Mouse (Mus musculus) cerebellum, adult 2 months (tissue): ENCODE results near the gene Usp7. TPM values are rescaled to one million over a fixed set of nuclear protein-coding genes. Genes with fewer than 3 reads are reported as not detected.

Experiments used
- DNase-seq, 2 experiments: peaks; one replicate each; pipeline ENCODE4 v3.0.0; 2021
- H3K27ac ChIP-seq: fragments of 200-500 bp; 2 replicates; pipeline ENCODE4 v1.5.1; 2012; ENCODE audit warnings: low read length, control low read depth, inconsistent platforms; ENCODE audit not compliant: insufficient read depth
- H3K27me3 ChIP-seq: fragments of 200-500 bp; 2 replicates; pipeline ENCODE4 v1.6.1; 2012; ENCODE audit warnings: inconsistent platforms, mild to moderate bottlenecking, low read length, moderate library complexity; ENCODE audit not compliant: control insufficient read depth, insufficient read depth
- H3K4me1 ChIP-seq: fragments of 200-500 bp; 2 replicates; pipeline ENCODE4 v1.6.1; 2011; ENCODE audit warnings: low read length; ENCODE audit not compliant: control insufficient read depth, insufficient read depth
- H3K4me3 ChIP-seq: fragments of 200-500 bp; replicated peaks from 2 replicates; pipeline ENCODE3; 2011; ENCODE audit warnings: mild to moderate bottlenecking, low read depth, low read length, control low read depth; ENCODE audit not compliant: insufficient read depth
- CTCF ChIP-seq: fragments of 200-500 bp; IDR thresholded peaks from 2 replicates; pipeline ENCODE4 v1.5.1; 2011; ENCODE audit warnings: low read depth, mild to moderate bottlenecking, control low read depth, low read length, moderate library complexity, borderline replicate concordance; ENCODE audit not compliant: insufficient read depth
- POLR2A ChIP-seq: fragments of 200-500 bp; IDR thresholded peaks from 2 replicates; pipeline ENCODE4 v1.6.1; 2011; ENCODE audit warnings: low read length, control low read depth, borderline replicate concordance; ENCODE audit not compliant: insufficient read depth
- WGBS: fragments of 180-500 bp; shearing (Covaris S2); methylation state at CpG from one replicate; pipeline ENCODE4 v1.1.7; 2018; 5-methylcytosine and 5-hydroxymethylcytosine counted together
- polyA plus RNA-seq: library from polyadenylated mRNA; depleted of rRNA; stranded (reverse); fragments of >200 nt; gene quantifications from 2 replicates; pipeline ENCODE4 v1.2.3, GENCODE M21; 2012; rRNA removed

Usp7 gene
- polyA plus RNA-seq, result 116 and 119 TPM in 2 replicates

- Histone ChIP-seq H3K27me3 (no peaks in the 10 kb centered on the region), H3K4me3 (no peak within 1 kb of the TSS), H3K4me1 (no peaks in the 10 kb centered on the region), H3K27ac (no peak within 1 kb of the TSS)
- TF ChIP-seq CTCF, result no peak
- TF ChIP-seq POLR2A, result no peak
- no peak for DNase-seq
- WGBS, result 95% methylated on average over 20 of the region's 20 CpGs
Observed at GRCm38 (mm10) chr16:8791949-8792557, at the start of gene Usp7. Gene Usp7, minus strand, starts transcription at chr16:8792308.

- Histone ChIP-seq H3K27ac (no peak overlapping the region), H3K4me3 (no peak overlapping the region), H3K27me3 (no peaks in the 10 kb centered on the region), H3K4me1 (peaks cover 7% of the 10 kb centered on the region)
- TF ChIP-seq CTCF, result no peak
- TF ChIP-seq POLR2A, result no peak
- 46% methylated on average over 3 of the region's 3 CpGs for WGBS
- DNase-seq, result no peak
Observed at GRCm38 (mm10) chr16:8840557-8840956, 48.4 kb upstream of the Usp7 start.

- Histone ChIP-seq H3K27ac (no peak overlapping the region), H3K27me3 (no peaks in the 10 kb centered on the region), H3K4me1 (peaks cover 12% of the 10 kb centered on the region), H3K4me3 (no peak overlapping the region)
- no peak for DNase-seq
- TF ChIP-seq POLR2A (no peak), CTCF (no peak)
Observed at GRCm38 (mm10) chr16:8838921-8839320, 46.8 kb upstream of the Usp7 start.

GRCm38 (mm10) chr16:8837595-8837994 is 45.5 kb upstream of the Usp7 start:
- no peaks in the 10 kb centered on the region for H3K27me3 ChIP-seq
- H3K4me3 ChIP-seq, result no peak overlapping the region
- H3K4me1 ChIP-seq, result peaks cover 7% of the 10 kb centered on the region
- no peak for DNase-seq
- no peak overlapping the region for H3K27ac ChIP-seq
- no peak for TF ChIP-seq POLR2A
- TF ChIP-seq CTCF, result no peak
- 37% methylated on average over 1 of the region's 1 CpGs for WGBS

DNA sequence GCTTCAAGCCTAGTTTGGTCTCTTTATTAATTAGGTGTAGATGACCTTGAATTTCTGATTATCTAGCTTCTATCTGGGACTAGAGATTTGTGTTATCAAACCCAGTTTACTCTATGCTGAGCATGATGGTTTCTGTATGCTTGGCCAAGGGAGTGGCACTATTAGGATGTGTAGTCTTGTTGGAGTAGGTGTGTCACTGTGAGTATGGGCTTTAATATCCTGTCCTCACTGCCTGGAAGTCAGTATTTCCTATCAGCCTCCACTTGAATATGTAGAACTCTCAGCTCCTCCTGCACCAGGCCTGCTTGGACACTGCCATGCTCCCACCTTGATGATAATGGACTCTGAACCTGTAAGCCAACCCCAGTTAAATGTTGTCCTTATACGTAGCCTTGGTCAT is 44.8 kb upstream of the Usp7 start:
- no peak for TF ChIP-seq POLR2A
- TF ChIP-seq CTCF, result no peak
- WGBS, result 61% methylated on average over 1 of the region's 1 CpGs
- DNase-seq, result no peak
- Histone ChIP-seq H3K4me3 (no peak overlapping the region), H3K4me1 (peaks cover 11% of the 10 kb centered on the region), H3K27me3 (no peaks in the 10 kb centered on the region), H3K27ac (no peak overlapping the region)

DNA sequence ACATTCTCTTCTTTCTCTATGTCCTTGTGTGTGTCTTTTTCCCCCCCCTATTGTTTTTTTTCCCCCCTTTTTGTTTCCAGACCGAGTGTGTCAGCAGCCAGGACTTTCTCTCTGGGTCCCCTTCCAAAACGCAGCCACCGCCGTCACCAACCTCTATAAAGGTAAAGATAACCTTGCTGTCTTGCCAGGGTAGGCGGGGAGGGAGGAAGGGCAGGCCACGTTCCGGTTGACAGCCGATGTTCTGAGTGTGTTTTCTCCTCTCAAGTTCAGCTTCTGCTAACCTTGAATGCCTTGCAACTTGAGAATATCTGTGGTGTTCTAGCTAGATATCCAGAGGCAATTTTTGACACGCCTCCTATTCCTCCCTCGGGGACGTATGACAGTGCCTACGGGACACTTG is 39.1 kb upstream of the Usp7 start:
- peaks cover 8% of the 10 kb centered on the region; the same call in 1 of the 2 replicates for H3K4me1 ChIP-seq
- peak overlapping the region; percentile 95 for H3K27ac ChIP-seq
- H3K27me3 ChIP-seq, result no peaks in the 10 kb centered on the region
- peak overlapping the region; percentile 91 for H3K4me3 ChIP-seq
- TF ChIP-seq CTCF, result no peak
- TF ChIP-seq POLR2A, result no peak
- DNase-seq, result peak; percentile 40 to 44
- under 1% methylated on average over 12 of the region's 12 CpGs for WGBS

DNA sequence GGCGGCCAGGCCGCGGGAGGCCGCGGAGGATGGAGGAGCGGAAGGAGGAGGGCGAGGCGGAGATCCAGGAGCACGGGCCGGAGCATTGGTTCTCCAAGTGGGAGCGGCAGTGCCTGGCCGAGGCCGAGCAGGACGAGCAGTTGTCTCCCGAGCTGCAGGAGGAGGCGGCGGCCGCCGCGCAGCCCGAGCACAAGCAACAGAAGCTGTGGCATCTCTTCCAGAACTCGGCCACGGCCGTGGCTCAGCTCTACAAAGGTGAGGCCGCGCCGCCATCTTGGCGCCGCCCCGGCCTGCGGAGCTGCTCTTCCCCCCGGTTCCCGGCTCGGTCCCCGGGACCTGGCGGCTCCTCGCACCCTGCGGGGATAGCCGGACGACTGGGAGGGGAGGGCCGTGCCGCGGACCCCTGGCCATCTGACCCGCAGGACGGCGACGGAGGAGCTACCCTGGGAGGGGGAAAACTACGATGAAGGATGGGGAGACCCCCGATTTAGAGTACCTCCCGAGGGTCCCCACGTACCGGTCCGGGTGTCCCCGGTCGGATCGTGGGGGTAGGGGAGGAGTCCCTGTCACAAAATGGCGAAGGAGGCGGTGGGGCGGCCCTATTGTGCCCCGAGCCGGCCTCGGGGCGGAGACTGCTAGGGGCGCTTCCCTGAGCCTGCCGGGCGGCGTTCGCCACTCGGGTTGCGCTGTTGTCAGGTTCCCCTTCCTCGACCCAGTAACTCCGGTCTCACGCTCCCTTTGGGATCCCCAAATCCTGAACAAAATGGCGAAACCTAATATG is 38.5 kb upstream of the Usp7 start:
- H3K27ac ChIP-seq, result peak overlapping the region; percentile 95
- WGBS, result under 1% methylated on average over 74 of the region's 74 CpGs
- no peaks in the 10 kb centered on the region for H3K27me3 ChIP-seq
- peaks cover 8% of the 10 kb centered on the region; the same call in 1 of the 2 replicates for H3K4me1 ChIP-seq
- DNase-seq, result peak; percentile 70
- H3K4me3 ChIP-seq, result peak overlapping the region; percentile 91
- TF ChIP-seq CTCF (no peak), POLR2A (no peak)
